Mouse (Mus musculus) heart, adult 2 months (tissue): ENCODE data around the gene Srgap2. TPM values are rescaled to one million over a fixed set of nuclear protein-coding genes. Genes with fewer than 3 reads are reported as not detected.
"Not testable (repeated sequence)": the region's sequence is repeated elsewhere in the genome, so short reads cannot be mapped to it uniquely, and the experiment has no call there.

Experiments
- DNase-seq, 2 experiments: peaks; one replicate each; pipeline ENCODE4 v3.0.0; 2021
- H3K27ac ChIP-seq: fragments of 200-600 bp; 2 replicates; pipeline ENCODE4 v1.8.1; 2022
- H3K27me3 ChIP-seq: fragments of 200-500 bp; 2 replicates; pipeline ENCODE4 v1.6.1; 2012; ENCODE audit warnings: mild to moderate bottlenecking, low read length, inconsistent platforms, mixed read lengths; ENCODE audit not compliant: control insufficient read depth, insufficient read depth
- H3K36me3 ChIP-seq: fragments of 200-500 bp; 2 replicates; pipeline ENCODE4 v1.6.1; 2012; ENCODE audit warnings: low read length, inconsistent platforms; ENCODE audit not compliant: control insufficient read depth, insufficient read depth
- H3K4me1 ChIP-seq: fragments of 200-500 bp; 2 replicates; pipeline ENCODE4 v1.6.1; 2011; ENCODE audit warnings: low read length; ENCODE audit not compliant: control insufficient read depth, insufficient read depth
- H3K4me3 ChIP-seq: fragments of 200-600 bp; 2 replicates; pipeline ENCODE4 v1.8.1; 2022
- H3K79me2 ChIP-seq: fragments of 200-500 bp; replicated peaks from 2 replicates; pipeline ENCODE4 v1.6.1; 2012; ENCODE audit warnings: mild to moderate bottlenecking, inconsistent platforms, low read length, moderate library complexity, mixed read lengths; ENCODE audit not compliant: control insufficient read depth, insufficient read depth
- H3K9ac ChIP-seq: fragments of 200-500 bp; 2 replicates; pipeline ENCODE4 v1.6.1; 2012; ENCODE audit warnings: low read depth, mild to moderate bottlenecking, control low read depth, inconsistent platforms, low read length, mixed read lengths
- CTCF ChIP-seq: fragments of 200-600 bp; IDR thresholded peaks from 2 replicates; pipeline ENCODE4 v1.8.1; 2022; ENCODE audit warnings: antibody characterized with exemption, mild to moderate bottlenecking, moderate library complexity
- EP300 ChIP-seq: fragments of 200-500 bp; IDR thresholded peaks from 2 replicates; pipeline ENCODE4 v1.6.1; 2011; ENCODE audit warnings: low read depth, low read length, control low read depth; ENCODE audit not compliant: insufficient read depth
- POLR2A ChIP-seq: fragments of 200-500 bp; IDR thresholded peaks from 2 replicates; pipeline ENCODE4 v1.6.1; 2011; ENCODE audit warnings: mild to moderate bottlenecking, low read depth, low read length, control low read depth; ENCODE audit not compliant: insufficient read depth
- WGBS: fragments of 180-500 bp; shearing (Covaris S2); methylation state at CpG from one replicate; pipeline ENCODE4 v1.1.7; 2018; 5-methylcytosine and 5-hydroxymethylcytosine counted together
- intact Hi-C: fragments of 180-260 bp; cut with DNase I; formaldehyde crosslinking; loops from one replicate; pipeline ENCODE4 v1.15.1; 2025
- polyA plus RNA-seq: library from polyadenylated mRNA; depleted of rRNA; stranded (reverse); fragments of >200 nt; gene quantifications from 2 replicates; pipeline ENCODE4 v1.2.3, GENCODE M21; 2012
- total RNA-seq, 2 experiments: library from RNA; stranded (reverse); gene quantifications; 2 replicates each; pipeline ENCODE4 v1.2.3; 2021

Gene Srgap2
- total and polyA plus RNA-seq, 3 experiments: 15.2 to 20.5 (median 15.9) TPM

- no peak; the same call in 1 of the 2 replicates for TF ChIP-seq EP300
- TF ChIP-seq CTCF: no peak
- Histone ChIP-seq H3K4me3 (no peak overlapping the region), H3K27ac (peak overlapping the region; percentile 82), H3K9ac (no peak overlapping the region), H3K27me3 (no peaks in the 10 kb centered on the region), H3K79me2 (no peaks in the 10 kb centered on the region), H3K36me3 (peaks cover 30% of the 10 kb centered on the region), H3K4me1 (peaks cover 21% of the 10 kb centered on the region)
- intact Hi-C loops: loop anchor here (5.0 kb wide), 3 partner anchors 82 to 182 kb away; partner anchors contain the start of genes Fam72a and Srgap2
- 13% methylated on average over 5 of the region's 5 CpGs for WGBS
- DNase-seq: peak; percentile 33 to 62
These were observed 181.4 kb downstream of the Srgap2 start for GRCm38 (mm10) chr1:131345422-131346419.

GRCm38 (mm10) chr1:131344691-131345090 is 182.5 kb downstream of the Srgap2 start:
- H3K27ac ChIP-seq: peak overlapping the region; percentile 82

GRCm38 (mm10) chr1:131336017-131336416 is 191.1 kb downstream of the Srgap2 start:
- no peak overlapping the region for H3K27ac ChIP-seq
- 76% methylated on average over 5 of the region's 5 CpGs for WGBS
- TF ChIP-seq CTCF (no peak), POLR2A (no peak), EP300 (no peak)

More at GRCm38 (mm10) chr1:131344691-131345090, 182.5 kb downstream of the Srgap2 start:
- 36% methylated on average over 2 of the region's 2 CpGs for WGBS
- intact Hi-C loops: loop anchor here (5.0 kb wide), 3 partner anchors 83 to 183 kb away; partner anchors contain the start of genes Fam72a and Srgap2
- H3K9ac ChIP-seq: no peak overlapping the region
- H3K36me3 ChIP-seq: peaks cover 30% of the 10 kb centered on the region
- TF ChIP-seq POLR2A (no peak), EP300 (0 out of 2 replicates have a peak, but pooled peaks have one; percentile 21), CTCF (peak; percentile 41)
- peaks cover 21% of the 10 kb centered on the region for H3K4me1 ChIP-seq
- no peaks in the 10 kb centered on the region for H3K79me2 ChIP-seq
- DNase-seq: no peak
- H3K27me3 ChIP-seq: no peaks in the 10 kb centered on the region
- no peak overlapping the region for H3K4me3 ChIP-seq

GRCm38 (mm10) chr1:131335604-131336003 is 191.5 kb downstream of the Srgap2 start:
- TF ChIP-seq POLR2A (no peak), CTCF (no peak), EP300 (no peak)
- 67% methylated on average over 3 of the region's 3 CpGs for WGBS
- Histone ChIP-seq H3K9ac (no peak overlapping the region), H3K4me3 (no peak overlapping the region), H3K79me2 (no peaks in the 10 kb centered on the region), H3K36me3 (peaks cover 3% of the 10 kb centered on the region), H3K27ac (no peak overlapping the region), H3K4me1 (no peaks in the 10 kb centered on the region), H3K27me3 (no peaks in the 10 kb centered on the region)
- no peak for DNase-seq
- intact Hi-C loops: no loop called here

More at GRCm38 (mm10) chr1:131336017-131336416, 191.1 kb downstream of the Srgap2 start:
- intact Hi-C loops: no loop called here
- Histone ChIP-seq H3K27me3 (no peaks in the 10 kb centered on the region), H3K79me2 (no peaks in the 10 kb centered on the region), H3K9ac (no peak overlapping the region), H3K36me3 (peaks cover 3% of the 10 kb centered on the region), H3K4me3 (no peak overlapping the region), H3K4me1 (no peaks in the 10 kb centered on the region)
- DNase-seq: no peak

- intact Hi-C loops: no loop called here
These were observed 196.0 kb downstream of the Srgap2 start for GRCm38 (mm10) chr1:131331180-131331579.

GRCm38 (mm10) chr1:131329093-131329492 is 198.1 kb downstream of the Srgap2 start:
- intact Hi-C loops: not testable (repeated sequence)
- 95% methylated on average over 1 of the region's 1 CpGs for WGBS

More at GRCm38 (mm10) chr1:131331180-131331579, 196.0 kb downstream of the Srgap2 start:
- Histone ChIP-seq H3K4me3 (no peak overlapping the region), H3K9ac (no peak overlapping the region), H3K27me3 (no peaks in the 10 kb centered on the region), H3K27ac (no peak overlapping the region), H3K79me2 (no peaks in the 10 kb centered on the region), H3K4me1 (no peaks in the 10 kb centered on the region), H3K36me3 (peaks cover 3% of the 10 kb centered on the region)
- DNase-seq: no peak
- 92% methylated on average over 1 of the region's 1 CpGs for WGBS
- TF ChIP-seq CTCF (no peak), EP300 (no peak), POLR2A (no peak)

More at GRCm38 (mm10) chr1:131329093-131329492, 198.1 kb downstream of the Srgap2 start:
- not testable (repeated sequence) for H3K27me3 ChIP-seq, H3K9ac ChIP-seq, H3K4me1 ChIP-seq, H3K27ac ChIP-seq, H3K79me2 ChIP-seq, DNase-seq, H3K36me3 ChIP-seq, H3K4me3 ChIP-seq
- peak; percentile 60 for TF ChIP-seq CTCF
